Mouse (Mus musculus) NIH3T3 (cell line): ENCODE data around the gene Nptx1.
A peak's percentile ranks its signal among the peaks of the same experiment; 100 is the strongest.

ENCODE experiments used
- DNase-seq: peaks from one replicate; pipeline ENCODE4 v3.0.0-alpha.2; 2012; ENCODE audit warnings: low read depth

The Nptx1 gene

GRCm38 (mm10) chr11:119522779-119523178 lies 24.8 kb downstream of the Nptx1 start:
- DNase-seq = peak; percentile 58

GRCm38 (mm10) chr11:119521920-119522710 lies 25.4 kb downstream of the Nptx1 start:
- DNase-seq = no peak

- no peak for DNase-seq
These were observed 26.9 kb downstream of the Nptx1 start for GRCm38 (mm10) chr11:119520713-119521063.

- DNase-seq = peak; percentile 46
These were observed 27.4 kb downstream of the Nptx1 start for GRCm38 (mm10) chr11:119520005-119520712.

GRCm38 (mm10) chr11:119519387-119519786 lies 28.2 kb downstream of the Nptx1 start:
- no peak for DNase-seq

GRCm38 (mm10) chr11:119516677-119517361 lies 30.7 kb downstream of the Nptx1 start:
- DNase-seq = peak; percentile 92

GRCm38 (mm10) chr11:119515823-119516676 lies 31.5 kb downstream of the Nptx1 start:
- DNase-seq = no peak

GRCm38 (mm10) chr11:119514967-119515636 lies 32.5 kb downstream of the Nptx1 start:
- DNase-seq = no peak

- no peak for DNase-seq
These were observed 33.3 kb downstream of the Nptx1 start for GRCm38 (mm10) chr11:119514108-119514860.

GRCm38 (mm10) chr11:119513038-119513659 lies 34.4 kb downstream of the Nptx1 start:
- DNase-seq = peak; percentile 36

GRCm38 (mm10) chr11:119509165-119509776 lies 38.3 kb downstream of the Nptx1 start:
- DNase-seq = no peak

GRCm38 (mm10) chr11:119507772-119508171 lies 39.8 kb downstream of the Nptx1 start:
- DNase-seq = no peak

GRCm38 (mm10) chr11:119506386-119506785 lies 41.2 kb downstream of the Nptx1 start:
- no peak for DNase-seq

GRCm38 (mm10) chr11:119503675-119504074 lies 43.9 kb downstream of the Nptx1 start:
- peak; percentile 89 for DNase-seq

GRCm38 (mm10) chr11:119500011-119500410 lies 47.5 kb downstream of the Nptx1 start:
- DNase-seq = no peak

- no peak for DNase-seq
These were observed 48.3 kb downstream of the Nptx1 start for GRCm38 (mm10) chr11:119499297-119499696.

- DNase-seq = no peak
These were observed 50.1 kb downstream of the Nptx1 start for GRCm38 (mm10) chr11:119497451-119497850.

- DNase-seq = no peak
These were observed 51.4 kb downstream of the Nptx1 start for GRCm38 (mm10) chr11:119496147-119496546.

GRCm38 (mm10) chr11:119493516-119493915 lies 54.0 kb downstream of the Nptx1 start:
- DNase-seq = no peak

GRCm38 (mm10) chr11:119492830-119493229 lies 54.7 kb downstream of the Nptx1 start:
- peak; percentile 25 for DNase-seq
